Comparison of ENCODE assay signal across 13 mouse cellular contexts in the genomic region with DNA sequence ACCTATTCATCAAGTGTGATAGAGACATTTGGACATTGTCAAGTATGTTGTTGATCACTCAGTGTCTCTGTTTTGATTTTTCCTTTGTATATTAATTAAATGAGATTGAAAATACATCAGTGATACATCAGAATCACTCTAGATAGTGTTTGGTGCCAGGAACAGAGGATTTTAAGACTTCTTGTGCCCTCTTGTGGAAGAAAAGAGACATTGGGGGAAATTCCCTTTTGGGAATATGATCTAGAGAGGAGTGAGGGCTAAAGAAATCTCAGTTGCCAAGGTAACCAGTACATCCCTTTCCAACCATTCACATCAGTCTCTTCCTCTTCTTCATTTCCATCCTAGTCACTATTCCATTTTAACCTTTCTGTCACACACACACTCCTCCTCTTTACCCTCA. TPM values are rescaled to one million over a fixed set of nuclear protein-coding genes. Genes with fewer than 3 reads are reported as not detected.
DNase-seq lines count a peak whose midpoint lies in the region; ATAC-seq and TF ChIP-seq lines count a peak whose summit lies in the region.
"Had no signal": no experiment of that assay in that cellular context is flagged by ENCODE, and none has a peak within 500 bp of the region (broad histone marks: within the 10 kb centered on the region; RNA-seq: fewer than 3 reads in every experiment).

No protein-coding gene starts in this region.

- no peaks in the 10 kb centered on the region for H3K4me1 ChIP-seq in heart, adult 2 months (ENCODE audit: control insufficient read depth, insufficient read depth, low read length)
- no peaks in the 10 kb centered on the region for H3K4me1 ChIP-seq in hindbrain, postnatal 0 days (ENCODE audit: insufficient read depth, low read length)
- H3K4me1 ChIP-seq: heart, embryonic 13.5 days; limb, embryonic 13.5 days had no signal

- no peak overlapping the region for H3K4me3 ChIP-seq in heart, adult 2 months
- H3K4me3 ChIP-seq in hindbrain, postnatal 0 days (ENCODE audit: low read length), result no peak overlapping the region
- H3K4me3 ChIP-seq: heart, embryonic 13.5 days; limb, embryonic 13.5 days had no signal

- intact Hi-C loops in heart, adult 2 months (cut with DNase I), result no loop called here
- intact Hi-C loops in heart, postnatal 14 days (cut with DNase I), result no loop called here

- H3K79me2 ChIP-seq in heart, adult 2 months (replicated peaks; ENCODE audit: control insufficient read depth, insufficient read depth, low read length), result no peaks in the 10 kb centered on the region

- no peak overlapping the region for H3K4me2 ChIP-seq in hindbrain, postnatal 0 days (ENCODE audit: low read depth, low read length)
- H3K4me2 ChIP-seq: heart, embryonic 13.5 days; limb, embryonic 13.5 days had no signal

- no peak overlapping the region for H3K9ac ChIP-seq in heart, adult 2 months (ENCODE audit: low read depth, low read length)
- H3K9ac ChIP-seq in hindbrain, postnatal 0 days (replicated peaks; ENCODE audit: low read length), result no peak overlapping the region
- H3K9ac ChIP-seq: heart, embryonic 13.5 days; limb, embryonic 13.5 days had no signal

- no peaks in the 10 kb centered on the region for H3K27me3 ChIP-seq in heart, adult 2 months (ENCODE audit: control insufficient read depth, insufficient read depth, low read length)
- H3K27me3 ChIP-seq in hindbrain, postnatal 0 days (ENCODE audit: insufficient read depth, low read length), result no peaks in the 10 kb centered on the region
- H3K27me3 ChIP-seq: heart, embryonic 13.5 days; limb, embryonic 13.5 days had no signal

- peak; percentile 67; the same call in 1 of the 2 replicates for ATAC-seq in hindbrain, postnatal 0 days

- peak; percentile 40 for TF ChIP-seq CTCF in heart, adult 2 months (IDR thresholded peaks at IDR 0.05)
- TF ChIP-seq CTCF in hindbrain, postnatal 0 days (IDR thresholded peaks at IDR 0.05; ENCODE audit: low read depth), result peak; percentile 70

- TF ChIP-seq EP300 in heart, adult 2 months (IDR thresholded peaks at IDR 0.05; ENCODE audit: insufficient read depth, low read depth, low read length), result no peak

- H3K9me3 ChIP-seq in hindbrain, postnatal 0 days (ENCODE audit: low read length), result no peaks in the 10 kb centered on the region
- H3K9me3 ChIP-seq: G1E; heart, embryonic 13.5 days; limb, embryonic 13.5 days had no signal

- TF ChIP-seq POLR2A in heart, adult 2 months (IDR thresholded peaks at IDR 0.05; ENCODE audit: insufficient read depth, low read depth, low read length), result no peak

- no peak overlapping the region for H3K27ac ChIP-seq in heart, adult 2 months
- H3K27ac ChIP-seq in hindbrain, postnatal 0 days, result no peak overlapping the region
- H3K27ac ChIP-seq: heart, embryonic 13.5 days; limb, embryonic 13.5 days had no signal

- no peak for DNase-seq in heart, adult 2 months
- no peak for DNase-seq in heart, adult 11 months
- peak; percentile 24 for DNase-seq in thymus, postnatal 14 days
- no peak for DNase-seq in thymus, adult 18-20 months
- DNase-seq in hindbrain, postnatal 0 days (ENCODE audit: low spot score), result peak; percentile 72
- DNase-seq in gastrocnemius, postnatal 25 days, result no peak
- DNase-seq in heart, postnatal 14 days, result no peak
- DNase-seq in frontal cortex, postnatal 14 days (ENCODE audit: low spot score in 2 of 2), result no peak
- DNase-seq: kidney, postnatal 36 days had no signal

- H3K36me3 ChIP-seq in heart, adult 2 months (ENCODE audit: control insufficient read depth, insufficient read depth, low read length), result no peaks in the 10 kb centered on the region
- H3K36me3 ChIP-seq in hindbrain, postnatal 0 days (ENCODE audit: insufficient read depth, low read length), result no peaks in the 10 kb centered on the region
- H3K36me3 ChIP-seq: G1E; heart, embryonic 13.5 days; limb, embryonic 13.5 days had no signal

RNA-seq across cellular contexts. Expression of a gene that starts 34.8 kb away (rescaled TPM):
- not detected for total RNA-seq in heart, adult 2 months (2021)
- 0.67 TPM in 1 of 2 replicates, not detected in the other for polyA plus RNA-seq in heart, adult 2 months (2012; rRNA removed)
- total RNA-seq in hindbrain, postnatal 0 days (2014; rRNA removed), result not detected in 2 replicates
- polyA plus RNA-seq in hindbrain, postnatal 0 days (2015; fragmentation: Nextera tagmentation; extraction: Ambion mirVana), result not detected in 2 replicates
- total RNA-seq in gastrocnemius, postnatal 25 days (2021), result not detected
- not detected for total RNA-seq in heart, postnatal 14 days (2021)
- total RNA-seq: G1E; megakaryocyte-erythroid progenitor cell, adult 5-6 weeks had no signal
- polyA plus RNA-seq: G1E; heart, embryonic 13.5 days; limb, embryonic 13.5 days had no signal

RNA-seq across cellular contexts. Expression of a gene that starts 48.9 kb away (rescaled TPM):
- 1 to 10 TPM; 1.6 to 2.0 TPM for total RNA-seq in heart, adult 2 months (2021)
- polyA plus RNA-seq in heart, adult 2 months (2012; rRNA removed), result 1.9 and 2.1 TPM in 2 replicates
- 58.4 and 79.1 TPM in 2 replicates for total RNA-seq in hindbrain, postnatal 0 days (2014; rRNA removed)
- 25.1 and 27.9 TPM in 2 replicates for polyA plus RNA-seq in hindbrain, postnatal 0 days (2015; fragmentation: Nextera tagmentation; extraction: Ambion mirVana)
- total RNA-seq in gastrocnemius, postnatal 25 days (2021), result 1 to 10 TPM; 1.2 to 1.6 TPM
- 1 to 10 TPM; 2.7 to 6.6 TPM for total RNA-seq in heart, postnatal 14 days (2021)

Comparison
In these comparisons a context has a peak if more than half of its experiments do, and no peak if none do; other contexts are left out.
1. DNase-seq: peak in thymus, postnatal 14 days (single experiment) and hindbrain, postnatal 0 days (single experiment); none in heart, adult 2 months (0 of 2), heart, adult 11 months (single experiment), thymus, adult 18-20 months (0 of 2), gastrocnemius, postnatal 25 days (single experiment), heart, postnatal 14 days (0 of 2) and frontal cortex, postnatal 14 days (0 of 2).